Mouse (Mus musculus) splenic B cell, adult 2 months (primary cell): ENCODE data around the gene Hhex.

Experiments
- DNase-seq: peaks from one replicate; pipeline ENCODE4 v3.0.0-alpha.2; 2011; ENCODE audit warnings: low read depth, low spot score
- H3K27me3 ChIP-seq: 2 replicates; pipeline ENCODE4 v1.6.1; 2012; ENCODE audit warnings: mild to moderate bottlenecking, low read length, moderate library complexity, mixed read lengths; ENCODE audit not compliant: control insufficient read depth, poor library complexity, insufficient read depth, severe bottlenecking
- H3K36me3 ChIP-seq: 2 replicates; pipeline ENCODE4 v1.6.1; 2012; ENCODE audit warnings: mild to moderate bottlenecking, low read length, moderate library complexity, mixed read lengths; ENCODE audit not compliant: control insufficient read depth, poor library complexity, insufficient read depth, severe bottlenecking

The Hhex gene

GRCm38 (mm10) chr19:37434263-37434951, at the start of gene Hhex:
Gene Hhex, plus strand, starts transcription at chr19:37434810.
- Histone ChIP-seq H3K27me3 (no peaks in the 10 kb centered on the region), H3K36me3 (peaks cover 10% of the 10 kb centered on the region)
- peak; percentile 90 for DNase-seq

GRCm38 (mm10) chr19:37386126-37386525, 48.5 kb upstream of the Hhex start:
- DNase-seq: no peak
- no peaks in the 10 kb centered on the region for H3K27me3 ChIP-seq
- no peaks in the 10 kb centered on the region for H3K36me3 ChIP-seq

GRCm38 (mm10) chr19:37391869-37392268, 42.7 kb upstream of the Hhex start:
- no peaks in the 10 kb centered on the region for H3K36me3 ChIP-seq
- DNase-seq: no peak
- no peaks in the 10 kb centered on the region for H3K27me3 ChIP-seq

GRCm38 (mm10) chr19:37396279-37396678, 38.3 kb upstream of the Hhex start:
- no peaks in the 10 kb centered on the region for H3K36me3 ChIP-seq
- DNase-seq: no peak
- no peaks in the 10 kb centered on the region for H3K27me3 ChIP-seq

GRCm38 (mm10) chr19:37400936-37401335, 33.7 kb upstream of the Hhex start:
- Histone ChIP-seq H3K36me3 (no peaks in the 10 kb centered on the region), H3K27me3 (no peaks in the 10 kb centered on the region)

GRCm38 (mm10) chr19:37418294-37418693, 16.3 kb upstream of the Hhex start:
- peak; percentile 76 for DNase-seq
- Histone ChIP-seq H3K36me3 (no peaks in the 10 kb centered on the region), H3K27me3 (no peaks in the 10 kb centered on the region)

More at GRCm38 (mm10) chr19:37400936-37401335, 33.7 kb upstream of the Hhex start:
- DNase-seq: no peak

GRCm38 (mm10) chr19:37419613-37420012, 15.0 kb upstream of the Hhex start:
- no peaks in the 10 kb centered on the region for H3K27me3 ChIP-seq
- peak; percentile 91 for DNase-seq
- no peaks in the 10 kb centered on the region for H3K36me3 ChIP-seq

- DNase-seq: no peak
- Histone ChIP-seq H3K36me3 (no peaks in the 10 kb centered on the region), H3K27me3 (no peaks in the 10 kb centered on the region)
These were observed 6.0 kb upstream of the Hhex start for GRCm38 (mm10) chr19:37428589-37428988.

GRCm38 (mm10) chr19:37431139-37431756, 3.4 kb upstream of the Hhex start:
- H3K36me3 ChIP-seq: no peaks in the 10 kb centered on the region; the same call in 1 of the 2 replicates
- peak; percentile 22 for DNase-seq
- no peaks in the 10 kb centered on the region for H3K27me3 ChIP-seq

- peaks cover 7% of the 10 kb centered on the region; the same call in 1 of the 2 replicates for H3K36me3 ChIP-seq
- peak; percentile 18 for DNase-seq
- no peaks in the 10 kb centered on the region for H3K27me3 ChIP-seq
These were observed 1.6 kb upstream of the Hhex start for GRCm38 (mm10) chr19:37432868-37433570.

- no peak for DNase-seq
- peaks cover 7% of the 10 kb centered on the region; the same call in 1 of the 2 replicates for H3K36me3 ChIP-seq
- H3K27me3 ChIP-seq: no peaks in the 10 kb centered on the region
These were observed 731 bp upstream of the Hhex start for GRCm38 (mm10) chr19:37433895-37434262.

- Histone ChIP-seq H3K36me3 (peaks cover 17% of the 10 kb centered on the region), H3K27me3 (no peaks in the 10 kb centered on the region)
- DNase-seq: peak; percentile 63
These were observed 637 bp downstream of the Hhex start for GRCm38 (mm10) chr19:37435041-37435852.

- Histone ChIP-seq H3K27me3 (no peaks in the 10 kb centered on the region), H3K36me3 (peaks cover 22% of the 10 kb centered on the region)
- peak; percentile 62 for DNase-seq
These were observed 1.2 kb downstream of the Hhex start for GRCm38 (mm10) chr19:37435853-37436174.

- Histone ChIP-seq H3K36me3 (peaks cover 25% of the 10 kb centered on the region), H3K27me3 (no peaks in the 10 kb centered on the region)
- peak; percentile 68 for DNase-seq
These were observed 2.1 kb downstream of the Hhex start for GRCm38 (mm10) chr19:37436514-37437288.
